ENCODE assay signal across 17 mouse cellular contexts in genomic region chr1:56844551-56845330, GRCm38 (mm10).
DNase-seq lines count a peak whose midpoint lies in the region; ATAC-seq lines count a peak whose summit lies in the region.
"Had no signal": no experiment of that assay in that cellular context is flagged by ENCODE, and none has a peak within 500 bp of the region (broad histone marks: within the 10 kb centered on the region; RNA-seq: fewer than 3 reads in every experiment).

No protein-coding gene starts in this region.

- peaks cover 6% of the 10 kb centered on the region for H3K4me1 ChIP-seq in midbrain, embryonic 11.5 days (ENCODE audit: control insufficient read depth, insufficient read depth, low read length)
- peaks cover 13% of the 10 kb centered on the region for H3K4me1 ChIP-seq in midbrain, embryonic 10.5 days
- H3K4me1 ChIP-seq in embryonic facial prominence, embryonic 14.5 days (ENCODE audit: control insufficient read depth, insufficient read depth, low read length) = no peaks in the 10 kb centered on the region
- H3K4me1 ChIP-seq in midbrain, embryonic 13.5 days (replicated peaks) = peaks cover 16% of the 10 kb centered on the region
- H3K4me1 ChIP-seq: embryonic facial prominence, embryonic 12.5 days; heart, embryonic 10.5 days had no signal

- peak overlapping the region; percentile 2; the same call in 1 of the 2 replicates for H3K4me2 ChIP-seq in midbrain, embryonic 11.5 days
- H3K4me2 ChIP-seq in embryonic facial prominence, embryonic 14.5 days (ENCODE audit: low read depth, low read length) = no peak overlapping the region
- peak overlapping the region; percentile 36 for H3K4me2 ChIP-seq in midbrain, embryonic 13.5 days (replicated peaks)
- H3K4me2 ChIP-seq: embryonic facial prominence, embryonic 12.5 days had no signal

- H3K27me3 ChIP-seq in midbrain, embryonic 11.5 days (ENCODE audit: control insufficient read depth, insufficient read depth, low read length) = no peaks in the 10 kb centered on the region
- H3K27me3 ChIP-seq in midbrain, embryonic 10.5 days (ENCODE audit: low read depth, poor library complexity, severe bottlenecking) = no peaks in the 10 kb centered on the region
- no peaks in the 10 kb centered on the region for H3K27me3 ChIP-seq in embryonic facial prominence, embryonic 14.5 days (replicated peaks; ENCODE audit: control insufficient read depth, insufficient read depth, low read length)
- H3K27me3 ChIP-seq in midbrain, embryonic 13.5 days = no peaks in the 10 kb centered on the region
- H3K27me3 ChIP-seq: embryonic facial prominence, embryonic 12.5 days had no signal

- 19% methylated on average over 10 of the region's 10 CpGs for WGBS in midbrain, embryonic 11.5 days
- WGBS in midbrain, embryonic 10.5 days = 21% methylated on average over 10 of the region's 10 CpGs
- 18% methylated on average over 10 of the region's 10 CpGs for WGBS in embryonic facial prominence, embryonic 14.5 days
- WGBS in midbrain, embryonic 13.5 days = 13% methylated on average over 10 of the region's 10 CpGs

- intact Hi-C loops in gastrocnemius, postnatal 14 days (cut with DNase I; ENCODE audit: low total_unique reads) = no loop called here

- peak; percentile 77; the same call in 1 of the 2 replicates for ATAC-seq in midbrain, embryonic 11.5 days (ENCODE audit: low FRiP score)
- peak; percentile 73; the same call in 1 of the 2 replicates for ATAC-seq in embryonic facial prominence, embryonic 14.5 days (ENCODE audit: low read depth)
- peak; percentile 77 for ATAC-seq in midbrain, embryonic 13.5 days
- ATAC-seq: activated CD4-positive, CD25-positive, alpha-beta regulatory T cell, adult 4 months; intestine, embryonic 16.5 days had no signal

- H3K9me3 ChIP-seq in midbrain, embryonic 11.5 days (ENCODE audit: control insufficient read depth, low read length) = no peaks in the 10 kb centered on the region
- no peaks in the 10 kb centered on the region for H3K9me3 ChIP-seq in midbrain, embryonic 10.5 days (replicated peaks)
- H3K9me3 ChIP-seq in embryonic facial prominence, embryonic 14.5 days (ENCODE audit: control insufficient read depth, low read length) = no peaks in the 10 kb centered on the region
- no peaks in the 10 kb centered on the region for H3K9me3 ChIP-seq in midbrain, embryonic 13.5 days
- H3K9me3 ChIP-seq: embryonic facial prominence, embryonic 12.5 days; heart, embryonic 10.5 days had no signal

- H3K4me3 ChIP-seq in midbrain, embryonic 11.5 days (ENCODE audit: low read depth, low read length) = no peak overlapping the region
- no peak overlapping the region for H3K4me3 ChIP-seq in midbrain, embryonic 10.5 days
- no peak overlapping the region for H3K4me3 ChIP-seq in embryonic facial prominence, embryonic 14.5 days (ENCODE audit: low read depth, low read length)
- H3K4me3 ChIP-seq in midbrain, embryonic 13.5 days (replicated peaks) = no peak overlapping the region
- H3K4me3 ChIP-seq: embryonic facial prominence, embryonic 12.5 days; heart, embryonic 10.5 days had no signal

- H3K36me3 ChIP-seq in midbrain, embryonic 11.5 days (ENCODE audit: control insufficient read depth, insufficient read depth, low read length) = no peaks in the 10 kb centered on the region
- H3K36me3 ChIP-seq in midbrain, embryonic 10.5 days = no peaks in the 10 kb centered on the region
- H3K36me3 ChIP-seq in embryonic facial prominence, embryonic 14.5 days (ENCODE audit: control insufficient read depth, insufficient read depth, low read length) = no peaks in the 10 kb centered on the region
- no peaks in the 10 kb centered on the region for H3K36me3 ChIP-seq in midbrain, embryonic 13.5 days
- H3K36me3 ChIP-seq: embryonic facial prominence, embryonic 12.5 days; heart, embryonic 10.5 days had no signal

- no peak overlapping the region for H3K27ac ChIP-seq in midbrain, embryonic 11.5 days (ENCODE audit: low read depth, low read length)
- no peak overlapping the region for H3K27ac ChIP-seq in midbrain, embryonic 10.5 days (replicated peaks)
- no peak overlapping the region for H3K27ac ChIP-seq in embryonic facial prominence, embryonic 14.5 days (replicated peaks; ENCODE audit: low read depth, low read length)
- no peak overlapping the region for H3K27ac ChIP-seq in midbrain, embryonic 13.5 days
- H3K27ac ChIP-seq: embryonic facial prominence, embryonic 12.5 days; heart, embryonic 10.5 days had no signal

- no peak overlapping the region for H3K9ac ChIP-seq in midbrain, embryonic 11.5 days (ENCODE audit: low read length)
- H3K9ac ChIP-seq in embryonic facial prominence, embryonic 14.5 days (ENCODE audit: low read depth, low read length) = no peak overlapping the region
- H3K9ac ChIP-seq in midbrain, embryonic 13.5 days (replicated peaks) = no peak overlapping the region
- H3K9ac ChIP-seq: embryonic facial prominence, embryonic 12.5 days had no signal

- DNase-seq in midbrain, embryonic 11.5 days (ENCODE audit: low spot score, missing footprints) = no peak
- no peak for DNase-seq in midbrain, embryonic 10.5 days (ENCODE audit: low spot score)
- peak; percentile 19 for DNase-seq in embryonic facial prominence, embryonic 14.5 days (ENCODE audit: low spot score)
- no peak for DNase-seq in thymus, postnatal 10 days (ENCODE audit: low spot score in 2 of 2)
- DNase-seq in gastrocnemius, postnatal 14 days = no peak
- no peak for DNase-seq in thymus, postnatal 14 days
- DNase-seq: adrenal gland, postnatal 36 days; gastrocnemius, postnatal 10 days; heart, postnatal 14 days; kidney, postnatal 10 days; lung, adult 2 months; lung, postnatal 4 days had no signal
